Mouse (Mus musculus) adrenal gland, postnatal 25 days (tissue): ENCODE data around the gene Atp8b5. TPM values are rescaled to one million over a fixed set of nuclear protein-coding genes. Genes with fewer than 3 reads are reported as not detected.

Source experiments
- DNase-seq: peaks from one replicate; pipeline ENCODE4 v3.0.0; 2021; ENCODE audit warnings: mixed read lengths
- total RNA-seq: library from RNA; stranded (reverse); gene quantifications from 2 replicates; pipeline ENCODE4 v1.2.3, GENCODE M21; 2021

Atp8b5 gene
- total RNA-seq, 1 experiment from 2014 or later = 1.2 TPM

DNA sequence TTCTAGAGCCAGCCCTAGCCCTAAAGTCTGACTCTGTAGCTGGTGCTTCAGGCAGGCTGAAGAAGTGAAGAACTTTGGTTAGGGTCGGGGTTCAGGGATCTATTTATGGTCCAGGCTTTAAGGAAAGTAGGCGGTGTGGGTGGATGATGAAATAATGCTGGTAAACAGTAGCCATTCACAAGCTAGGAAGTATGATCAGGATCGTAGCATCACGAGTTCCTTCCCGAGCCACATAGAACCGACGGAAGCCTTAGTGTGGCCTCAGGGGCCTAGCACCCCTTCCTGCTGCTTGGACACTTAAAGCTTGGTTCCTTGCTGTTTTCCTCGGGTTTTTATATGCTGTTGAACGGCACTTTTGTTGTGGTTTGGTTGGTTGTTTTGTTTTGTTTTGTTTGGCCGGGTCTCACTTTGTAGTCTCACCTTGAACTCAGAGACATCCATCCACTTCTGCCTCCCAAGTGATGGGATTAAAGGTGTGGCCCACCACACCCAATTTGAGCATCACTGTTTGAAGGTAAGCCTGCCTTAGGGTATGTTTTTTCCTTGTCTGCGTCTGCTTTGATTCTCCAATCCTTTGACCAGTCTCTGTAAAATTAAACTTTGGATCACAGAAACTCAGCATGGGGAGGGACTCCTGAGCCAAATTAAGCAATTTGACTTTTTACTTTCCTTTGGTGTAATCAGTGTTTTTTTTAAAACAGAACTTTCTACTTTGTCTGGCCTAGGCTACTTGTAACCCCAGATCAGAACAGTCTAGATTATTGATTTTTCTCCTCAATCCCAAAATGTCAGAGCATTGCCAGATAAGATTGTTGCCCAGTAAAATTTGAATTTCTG lies 116.5 kb downstream of the Atp8b5 start:
- no peak for DNase-seq

DNA sequence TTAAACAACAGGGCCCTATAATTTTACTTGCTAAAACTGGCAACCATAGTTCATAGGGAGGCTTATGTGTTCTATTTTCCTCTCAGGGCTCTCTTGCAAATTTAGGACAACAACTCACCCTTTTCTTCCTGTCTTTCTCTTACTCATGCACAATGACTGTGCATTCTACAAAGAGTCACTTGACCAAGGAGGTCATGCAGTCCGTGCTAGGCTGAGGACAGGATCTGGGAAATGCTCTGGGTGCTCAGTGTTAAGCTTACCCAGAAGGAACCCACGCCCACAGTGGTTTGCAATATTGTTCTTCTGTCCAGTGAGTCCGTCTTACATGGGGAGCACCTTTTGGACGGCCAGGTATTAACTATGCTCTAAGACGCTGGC lies 117.1 kb downstream of the Atp8b5 start:
- no peak for DNase-seq

- DNase-seq = no peak
These were observed 117.6 kb downstream of the Atp8b5 start for GRCm38 (mm10) chr4:43384541-43384940.

DNA sequence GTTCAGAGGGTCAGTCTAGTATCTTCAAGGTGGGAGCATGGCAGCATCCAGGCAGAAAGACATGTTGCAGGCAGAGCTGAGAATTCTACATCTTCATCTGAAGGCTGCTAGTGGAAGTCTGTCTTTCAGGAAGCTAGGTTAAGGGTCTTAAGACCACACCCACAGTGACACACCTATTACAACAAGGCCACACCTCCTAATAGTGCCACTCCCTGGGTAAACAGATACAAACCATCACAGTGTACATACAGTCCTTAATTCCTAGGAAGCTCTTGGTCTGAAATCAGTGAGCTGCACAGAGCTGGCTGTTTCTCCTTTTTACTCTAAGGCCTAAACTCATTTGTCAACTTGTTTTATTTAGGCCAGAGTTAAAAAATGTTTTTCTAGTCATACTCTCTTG lies 120.0 kb downstream of the Atp8b5 start:
- DNase-seq = no peak

- DNase-seq = no peak
These were observed 122.4 kb downstream of the Atp8b5 start for GRCm38 (mm10) chr4:43389390-43389789.

DNA sequence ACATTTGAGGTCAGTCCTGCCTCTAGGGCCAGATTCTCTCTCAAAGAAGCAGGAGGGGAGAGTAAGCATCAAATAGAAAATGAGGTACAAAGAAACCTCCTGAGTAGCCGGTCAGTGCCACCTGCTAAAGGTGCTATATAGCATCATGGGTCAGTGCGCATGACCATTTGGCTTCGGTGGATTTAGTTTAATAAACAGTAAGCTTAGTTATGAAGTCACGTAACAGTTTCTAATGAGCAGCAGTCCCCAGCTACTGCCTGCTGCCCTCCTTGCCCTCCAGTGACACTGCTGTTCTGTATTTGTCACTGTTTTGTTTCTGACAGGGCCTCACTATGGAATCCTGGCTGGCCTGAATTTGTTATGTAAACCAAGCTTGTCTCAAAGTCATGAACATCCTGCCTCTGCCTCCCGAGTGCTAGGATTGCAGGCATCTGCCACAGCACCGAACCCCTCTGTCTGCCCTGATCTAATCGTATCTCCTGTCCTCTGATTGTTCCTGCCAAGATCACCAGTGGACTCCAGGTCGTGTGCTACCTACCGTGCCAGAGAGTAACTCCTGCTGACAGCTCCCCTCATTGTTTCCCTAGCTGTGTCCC lies 123.0 kb downstream of the Atp8b5 start:
- DNase-seq = no peak

DNA sequence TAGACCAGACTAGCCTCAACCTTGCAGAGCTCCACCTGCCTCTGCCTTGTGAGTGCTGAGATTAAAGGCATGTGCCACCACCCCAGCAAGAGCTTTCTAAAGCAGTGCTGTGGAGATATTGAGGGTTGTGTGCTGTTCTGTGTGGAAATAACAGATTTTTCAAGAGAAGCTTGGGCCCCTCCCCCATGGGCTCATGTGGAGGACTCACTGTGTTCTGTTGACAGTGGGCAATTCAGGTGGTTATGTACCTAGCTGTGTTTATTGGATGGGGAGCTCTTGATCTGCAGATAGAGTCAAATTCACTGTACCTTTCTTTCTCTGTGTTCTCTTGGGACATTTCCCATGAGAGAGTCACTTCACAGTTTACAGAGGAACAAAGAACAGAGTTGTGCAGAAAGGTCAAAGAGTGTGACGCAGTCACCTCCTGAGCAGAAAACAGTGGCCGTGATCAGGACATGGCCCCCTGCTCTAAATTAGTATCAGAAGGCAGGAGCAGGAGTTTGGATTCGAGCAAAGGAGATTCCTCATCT lies 124.6 kb downstream of the Atp8b5 start:
- no peak for DNase-seq

DNA sequence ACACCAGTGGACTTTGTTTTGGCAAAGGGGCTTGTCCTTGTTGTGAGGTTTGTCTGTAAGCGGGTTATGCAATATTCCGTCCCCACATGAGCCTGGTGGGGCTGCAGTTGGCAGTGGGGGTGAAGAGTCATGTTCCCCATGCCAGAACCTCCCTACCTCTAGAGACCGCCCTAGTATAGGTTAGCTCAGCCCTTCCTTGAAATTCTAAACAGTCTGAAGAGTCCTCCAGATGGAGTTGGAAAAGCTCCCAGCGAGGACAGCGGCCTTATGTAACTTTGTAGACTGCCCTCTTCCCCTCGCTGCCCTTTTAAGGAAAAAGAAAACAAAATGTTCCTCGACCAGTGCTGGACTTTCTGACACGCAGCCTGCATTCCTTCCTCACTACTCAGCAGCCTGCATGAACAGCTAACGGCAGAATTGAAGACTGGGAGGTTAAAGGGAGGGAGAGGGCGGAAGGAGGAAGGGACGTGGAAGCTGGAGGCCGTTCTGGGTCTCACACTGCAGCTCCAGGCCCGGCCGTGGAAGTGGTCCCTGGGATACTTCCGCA lies 127.5 kb downstream of the Atp8b5 start:
- peak; percentile 61 for DNase-seq

DNA sequence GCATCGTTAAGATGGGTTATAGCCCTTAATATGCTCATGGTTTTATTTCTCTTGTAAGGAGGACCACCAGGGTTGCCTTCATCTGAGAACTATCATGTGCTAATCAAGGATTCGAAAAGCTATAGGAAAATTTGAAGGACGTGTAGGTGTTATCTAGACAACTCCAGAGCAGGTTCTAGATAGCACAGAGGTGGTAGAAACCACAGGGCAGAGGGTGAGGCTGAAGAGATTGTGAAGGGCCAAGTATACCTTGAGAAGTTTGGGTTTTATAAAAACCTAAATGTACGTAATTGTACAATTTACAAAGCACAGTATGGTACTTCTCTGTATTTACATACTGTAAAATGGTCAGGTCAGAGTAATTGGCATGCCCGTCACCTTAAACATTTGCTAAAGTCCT lies 128.2 kb downstream of the Atp8b5 start:
- DNase-seq = no peak

DNA sequence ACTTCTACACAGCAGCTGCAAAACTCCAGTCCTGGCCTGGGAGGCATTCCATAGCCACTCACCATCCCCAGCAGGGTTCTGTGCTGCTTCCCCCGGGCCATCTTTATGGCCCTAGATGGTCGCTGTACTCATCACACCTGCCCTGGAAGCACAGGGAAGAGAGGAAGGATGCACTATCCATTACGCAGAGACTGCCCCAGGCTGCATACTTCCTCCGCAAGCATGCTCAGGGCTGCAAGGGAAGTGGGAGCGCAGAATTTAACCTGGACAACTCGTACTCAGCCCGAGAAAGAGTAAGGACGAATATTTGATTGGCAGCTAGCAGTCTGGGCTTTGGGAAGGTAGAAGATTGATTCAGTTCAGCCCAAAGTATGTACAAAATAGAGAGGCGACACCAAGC lies 128.9 kb downstream of the Atp8b5 start:
- no peak for DNase-seq

DNA sequence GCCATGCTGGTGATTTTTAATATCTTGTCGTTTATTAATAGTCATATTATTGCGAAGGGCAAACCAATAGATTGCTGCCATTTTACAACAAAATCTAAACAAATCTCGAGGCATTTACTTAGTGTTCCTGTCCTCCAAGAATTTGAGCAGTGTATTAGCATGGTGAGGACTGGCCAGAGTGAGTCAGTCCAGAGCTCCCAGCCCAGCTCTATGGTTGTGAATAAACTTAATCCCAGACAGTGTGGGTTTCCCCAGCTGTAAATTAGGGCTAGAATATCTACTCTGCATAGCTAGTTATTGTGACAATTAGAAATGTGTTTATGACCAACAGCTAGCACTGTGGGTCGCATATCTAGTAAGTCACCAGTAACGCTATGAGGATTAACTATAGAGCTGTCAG lies 129.4 kb downstream of the Atp8b5 start:
- no peak for DNase-seq

DNA sequence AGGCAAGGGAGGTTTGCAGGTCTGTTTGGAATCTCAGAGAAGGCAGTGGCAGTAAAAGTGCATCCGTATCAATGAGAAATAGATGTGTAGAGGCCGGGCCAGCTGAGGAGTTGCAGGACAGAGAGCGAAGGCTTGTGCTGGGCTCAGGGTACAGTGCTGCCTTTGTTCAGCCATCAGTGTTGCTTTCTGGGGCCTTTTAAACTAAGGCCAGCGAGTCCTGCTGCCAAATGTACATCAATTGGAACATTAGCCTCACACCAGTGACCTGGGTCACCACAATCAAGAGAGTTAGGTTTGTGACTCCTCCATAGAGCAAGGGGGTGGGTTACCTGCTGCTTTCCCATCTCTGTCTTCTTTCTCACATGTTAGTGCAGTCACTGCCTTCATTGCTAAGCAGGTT lies 131.1 kb downstream of the Atp8b5 start:
- no peak for DNase-seq

DNA sequence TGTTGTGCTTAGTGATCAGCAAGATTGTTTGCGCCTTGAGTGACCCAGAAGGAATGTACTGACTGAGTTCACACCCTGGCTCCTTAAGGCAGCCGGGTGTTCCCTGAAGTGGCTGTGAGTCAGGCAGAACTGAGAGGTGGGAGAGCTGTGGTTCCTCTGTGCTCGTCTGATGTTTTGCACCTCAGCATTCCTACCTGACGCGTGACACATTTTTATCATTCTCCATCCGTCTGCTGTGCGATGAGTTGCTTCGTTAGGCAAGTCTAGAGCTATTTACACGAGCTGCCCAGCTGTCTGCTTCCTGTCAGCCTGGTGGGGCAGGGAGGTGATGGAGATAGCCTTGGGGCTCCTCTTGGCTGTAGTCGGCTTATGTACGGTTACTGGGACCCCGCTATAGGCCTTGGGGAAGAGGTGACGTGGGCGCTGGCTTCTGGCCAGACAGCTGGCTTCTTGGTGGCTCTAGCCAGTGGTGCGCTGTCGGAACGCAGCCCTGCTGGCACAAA lies 131.9 kb downstream of the Atp8b5 start:
- peak; percentile 78 for DNase-seq

DNA sequence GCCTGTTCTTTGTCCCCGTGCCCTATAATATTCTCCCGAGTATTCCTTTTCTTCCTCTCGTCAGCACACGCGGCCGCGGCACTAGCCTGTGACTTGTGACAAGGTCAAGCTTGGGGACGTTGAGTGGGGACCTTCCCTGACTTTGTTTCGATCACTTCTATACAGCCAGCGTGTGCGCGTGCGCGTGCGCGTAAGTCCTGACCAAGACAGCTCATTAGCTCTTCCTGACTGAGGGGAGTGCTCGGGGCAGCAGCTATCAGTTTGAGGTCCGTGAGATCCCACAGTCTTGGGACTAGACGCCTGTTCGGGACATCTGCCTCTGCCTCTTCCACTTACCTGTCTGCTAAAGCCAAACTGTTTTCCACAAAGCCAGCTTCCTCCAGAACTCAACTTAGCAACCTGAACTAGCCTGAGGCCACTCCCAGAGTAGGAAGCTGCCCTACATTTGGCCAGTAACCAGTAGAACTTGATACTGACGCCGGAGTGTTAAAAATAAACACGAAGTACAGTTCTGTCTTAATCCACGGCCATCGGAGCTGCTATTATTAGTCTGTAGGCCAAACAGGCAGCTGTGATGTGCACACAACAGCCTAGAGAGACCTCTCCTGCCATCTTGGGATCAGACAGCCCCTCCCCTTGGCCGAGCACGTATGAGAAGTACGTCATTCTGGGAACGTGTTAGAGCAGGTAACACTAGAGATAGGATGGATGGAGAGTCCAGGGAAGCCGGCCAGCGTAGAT lies 132.6 kb downstream of the Atp8b5 start:
- no peak for DNase-seq

- no peak for DNase-seq
These were observed 134.0 kb downstream of the Atp8b5 start for GRCm38 (mm10) chr4:43400976-43401375.

GRCm38 (mm10) chr4:43401486-43401885 lies 134.5 kb downstream of the Atp8b5 start:
- no peak for DNase-seq

DNA sequence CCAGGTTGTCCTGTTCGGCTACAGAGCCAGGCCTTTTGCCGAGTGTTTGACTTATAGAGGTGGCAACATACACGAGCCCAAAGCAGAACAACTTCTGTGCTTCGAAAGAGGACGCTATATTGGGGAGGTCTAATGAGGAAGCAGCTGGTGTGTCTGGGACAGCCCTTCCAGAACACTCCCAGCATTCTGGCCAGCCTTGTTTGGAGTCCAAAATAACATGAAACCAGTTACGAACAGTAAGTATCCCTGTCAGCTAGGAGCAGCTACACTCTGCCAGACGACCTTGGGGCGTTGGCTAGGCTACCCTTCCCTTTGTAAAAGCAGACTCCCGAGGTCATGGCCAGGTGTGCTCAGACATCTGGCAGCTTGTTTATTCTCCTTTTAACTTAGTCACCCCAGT lies 135.3 kb downstream of the Atp8b5 start:
- DNase-seq = peak; percentile 40

GRCm38 (mm10) chr4:43404697-43405096 lies 137.7 kb downstream of the Atp8b5 start:
- DNase-seq = no peak

GRCm38 (mm10) chr4:43406162-43406971 lies 139.4 kb downstream of the Atp8b5 start:
- DNase-seq = peak; percentile 73

DNA sequence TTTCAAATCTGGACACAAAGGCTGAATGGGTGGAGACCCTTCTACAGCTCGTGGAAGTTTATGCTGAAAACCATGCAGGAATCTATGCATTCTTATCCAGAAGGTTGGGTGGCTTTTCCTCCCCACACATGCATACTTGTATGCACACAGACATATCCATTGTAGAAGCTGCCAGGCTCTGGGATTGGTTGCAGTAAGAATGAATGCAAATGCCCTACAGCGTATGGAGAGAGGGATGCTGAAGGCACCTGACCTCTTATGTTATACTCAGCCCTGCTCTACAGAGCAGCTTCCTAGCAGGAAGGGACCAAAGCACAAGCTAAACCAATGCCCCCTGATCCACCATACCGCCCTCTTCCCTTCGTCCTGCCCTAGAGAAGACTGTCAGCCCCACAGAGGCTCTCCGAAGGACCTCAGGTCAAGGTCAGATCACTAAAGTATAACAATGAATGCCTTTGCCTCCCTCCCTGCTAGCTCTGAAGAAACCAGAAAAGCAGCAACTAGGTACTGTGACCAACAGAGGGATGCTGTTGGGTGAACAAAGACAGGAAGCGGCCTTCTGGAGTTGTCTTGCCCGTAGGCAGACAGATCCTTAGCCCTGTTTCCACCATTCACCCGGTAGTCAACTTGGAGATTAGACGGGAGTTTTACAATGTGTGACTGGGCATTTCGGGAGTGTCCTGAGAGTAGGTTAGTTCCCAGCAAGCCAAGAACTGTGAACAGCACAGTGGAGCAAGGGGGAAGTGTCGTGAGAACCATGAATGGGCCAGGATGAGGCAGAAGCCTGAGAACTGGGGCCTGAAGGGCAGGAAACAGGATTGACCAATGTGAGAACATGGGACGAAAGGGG lies 140.3 kb downstream of the Atp8b5 start:
- DNase-seq = no peak

DNA sequence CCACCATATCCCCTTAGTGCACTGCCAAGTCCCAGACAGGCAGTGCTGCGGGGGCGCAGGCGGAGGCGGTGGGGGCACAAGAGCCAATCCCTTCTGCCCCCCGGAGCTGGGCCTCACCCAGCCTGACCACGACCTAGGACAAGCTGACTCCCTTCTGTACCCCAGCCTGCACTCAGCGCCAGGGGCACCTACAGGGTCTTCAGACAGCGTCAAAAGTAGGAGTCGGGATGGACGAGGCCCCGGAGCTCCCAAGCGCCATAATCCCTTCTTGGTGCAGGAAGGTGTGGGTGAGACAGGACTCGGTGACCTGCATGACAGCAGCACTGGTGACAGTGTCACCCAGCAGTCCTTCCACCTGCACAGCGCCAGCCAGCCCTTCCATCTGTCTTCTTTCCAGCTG lies 147.8 kb downstream of the Atp8b5 start:
- no peak for DNase-seq
